Mouse (Mus musculus) myocyte (in vitro differentiated cells): ENCODE data around the gene Dcst1. TPM values are rescaled to one million over a fixed set of nuclear protein-coding genes. Genes with fewer than 3 reads are reported as not detected.

Experiments
- H3K27me3 ChIP-seq: one replicate; pipeline ENCODE4 v1.6.1; 2011; ENCODE audit not compliant: control insufficient read depth, insufficient read depth, insufficient read length
- H3K36me3 ChIP-seq: one replicate; pipeline ENCODE4 v1.6.1; 2011; ENCODE audit not compliant: control insufficient read depth, insufficient read depth
- H3K4me2 ChIP-seq: one replicate; pipeline ENCODE4 v1.6.1; 2011; ENCODE audit warnings: low read depth, control low read depth
- H3K4me3 ChIP-seq: one replicate; pipeline ENCODE4 v1.5.1; 2011; ENCODE audit warnings: mild to moderate bottlenecking, control low read depth, moderate library complexity
- H3K79me2 ChIP-seq: one replicate; pipeline ENCODE4 v1.6.1; 2011; ENCODE audit not compliant: control insufficient read depth, insufficient read depth
- H3ac ChIP-seq: one replicate; pipeline ENCODE4 v1.6.1; 2011; ENCODE audit not compliant: control insufficient read depth, insufficient read length
- CEBPB ChIP-seq: IDR thresholded peaks from 2 replicates; pipeline ENCODE4 v1.6.1; 2011; ENCODE audit warnings: mild to moderate bottlenecking, moderate library complexity; ENCODE audit not compliant: poor library complexity, insufficient read depth, severe bottlenecking
- E2F4 ChIP-seq: IDR thresholded peaks from one replicate; pipeline ENCODE4 v1.6.1; 2011; ENCODE audit warnings: mild to moderate bottlenecking, control low read depth, moderate library complexity; ENCODE audit not compliant: insufficient read depth
- MAX ChIP-seq: IDR thresholded peaks from one replicate; pipeline ENCODE4 v1.6.1; 2011; ENCODE audit warnings: low read depth, mild to moderate bottlenecking, control low read depth
- MYOD1 ChIP-seq, 3 experiments: IDR thresholded peaks; one replicate each; pipeline ENCODE4 v1.6.1; 2011; ENCODE audit warnings: control low read depth in 2 of 3, low read depth in 2 of 3, mild to moderate bottlenecking in 2 of 3, moderate library complexity in 1 of 3; ENCODE audit not compliant: insufficient read length in 2 of 3, control insufficient read depth in 1 of 3
- MYOG ChIP-seq, 3 experiments: IDR thresholded peaks; one replicate each; pipeline ENCODE4 v1.6.1; 2011; ENCODE audit warnings: control low read depth in 2 of 3, low read depth in 2 of 3, mild to moderate bottlenecking in 2 of 3; ENCODE audit not compliant: insufficient read length in 2 of 3, control insufficient read depth in 1 of 3, insufficient read depth in 1 of 3
- POLR2A ChIP-seq: IDR thresholded peaks from one replicate; pipeline ENCODE4 v1.6.1; 2011; ENCODE audit warnings: low read depth, mild to moderate bottlenecking, control low read depth, moderate library complexity; ENCODE audit not compliant: insufficient read length
- POLR2AphosphoS2 ChIP-seq: IDR thresholded peaks from one replicate; pipeline ENCODE4 v1.6.1; 2011; ENCODE audit warnings: low read depth, control low read depth; ENCODE audit not compliant: insufficient read length
- REST ChIP-seq: IDR thresholded peaks from one replicate; pipeline ENCODE4 v1.6.1; 2011; ENCODE audit warnings: mild to moderate bottlenecking, control low read depth, moderate library complexity; ENCODE audit not compliant: insufficient read depth, insufficient read length
- SRF ChIP-seq: IDR thresholded peaks from one replicate; pipeline ENCODE4 v1.6.1; 2011; ENCODE audit warnings: low read depth; ENCODE audit not compliant: control insufficient read depth, insufficient read length
- TCF12 ChIP-seq: IDR thresholded peaks from one replicate; pipeline ENCODE4 v1.6.1; 2011; ENCODE audit warnings: mild to moderate bottlenecking, control low read depth; ENCODE audit not compliant: poor library complexity, insufficient read depth, severe bottlenecking
- TCF3 ChIP-seq: IDR thresholded peaks from one replicate; pipeline ENCODE4 v1.6.1; 2011; ENCODE audit warnings: low read depth, control low read depth; ENCODE audit not compliant: insufficient read length
- USF1 ChIP-seq: IDR thresholded peaks from one replicate; pipeline ENCODE4 v1.6.1; 2011; ENCODE audit warnings: low read depth, mild to moderate bottlenecking, control low read depth, moderate library complexity
- polyA plus RNA-seq: library from polyadenylated mRNA; unstranded; fragments of >200 nt; fragmentation: generic; extraction: Trizol; gene quantifications from one replicate; pipeline ENCODE4 v1.2.1, GENCODE M21; 2012; ENCODE audit warnings: missing spikeins

Gene Dcst1
- polyA plus RNA-seq, 1 experiment = 0.41 TPM

GRCm38 (mm10) chr3:89388901-89389740, 24.1 kb upstream of the Dcst1 start:
- TF ChIP-seq MAX = no peak
- TF ChIP-seq CEBPB = no peak
- TF ChIP-seq TCF3 = no peak
- TF ChIP-seq TCF12 = no peak
- TF ChIP-seq E2F4 = no peak
- TF ChIP-seq USF1 = no peak
- no peak for TF ChIP-seq MYOD1 (IDR thresholded peaks at IDR 0.05; ENCODE audit: control insufficient read depth in 1 of 3, insufficient read length in 2 of 3, low read depth in 2 of 3)
- no peak for TF ChIP-seq POLR2AphosphoS2

DNA sequence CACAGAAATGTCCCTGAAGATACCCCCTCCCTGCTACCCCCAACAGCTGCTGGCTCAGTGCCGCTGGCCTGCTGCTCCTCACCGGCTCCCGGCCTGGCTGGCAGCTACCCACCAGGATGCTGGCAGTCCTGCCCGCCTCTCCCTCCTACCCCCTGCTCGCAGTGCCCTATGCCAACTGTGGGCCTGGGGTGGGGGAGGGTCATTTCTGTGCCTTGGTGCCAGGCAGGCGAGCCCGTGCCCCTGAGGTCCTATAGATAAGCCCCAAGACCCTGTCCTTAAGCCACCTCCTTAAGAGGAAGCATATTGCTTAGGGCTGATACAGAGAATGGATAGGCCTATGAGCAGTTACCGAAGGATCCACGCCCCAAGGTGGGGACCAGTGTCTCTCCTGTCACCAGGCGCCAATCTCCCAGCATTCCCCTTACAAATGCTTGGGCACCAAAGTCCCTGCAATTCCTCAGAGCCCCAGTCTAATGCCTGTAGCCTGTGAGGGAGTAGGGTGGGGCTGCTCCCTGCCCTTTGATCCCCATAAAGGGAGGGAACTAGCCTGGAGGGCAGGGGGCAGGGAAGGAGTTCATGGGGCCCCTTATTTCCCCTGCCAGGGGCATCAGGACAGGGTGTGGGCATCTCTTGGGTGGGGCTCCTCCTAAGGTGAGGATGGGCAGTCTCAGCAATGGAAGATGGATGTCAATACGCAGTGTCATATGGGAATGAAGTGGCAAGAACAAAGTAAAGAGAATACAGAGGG, 23.3 kb upstream of the Dcst1 start:
- peaks cover 10% of the 10 kb centered on the region for H3K36me3 ChIP-seq
- no peak overlapping the region for H3ac ChIP-seq
- H3K79me2 ChIP-seq = peaks cover 57% of the 10 kb centered on the region
- H3K27me3 ChIP-seq = no peaks in the 10 kb centered on the region
- no peak for TF ChIP-seq REST
- peak; percentile 15 for TF ChIP-seq POLR2A
- TF ChIP-seq MAX = no peak
- peak in 2 of 3 experiments; percentile 52 to 68 for TF ChIP-seq MYOG (IDR thresholded peaks at IDR 0.05; ENCODE audit: control insufficient read depth in 1 of 3, insufficient read depth in 1 of 3, insufficient read length in 2 of 3, low read depth in 2 of 3)
- TF ChIP-seq POLR2AphosphoS2 = no peak
- TF ChIP-seq USF1 = no peak
- TF ChIP-seq CEBPB = no peak
- TF ChIP-seq TCF12 = no peak
- peak in 1 of 3 experiments; percentile 35 for TF ChIP-seq MYOD1 (IDR thresholded peaks at IDR 0.05; ENCODE audit: control insufficient read depth in 1 of 3, insufficient read length in 2 of 3, low read depth in 2 of 3)
- TF ChIP-seq TCF3 = no peak
- no peak for TF ChIP-seq E2F4
- no peak for TF ChIP-seq SRF
- H3K4me3 ChIP-seq = no peak overlapping the region
- H3K4me2 ChIP-seq = no peak overlapping the region

More at GRCm38 (mm10) chr3:89388901-89389740, 24.1 kb upstream of the Dcst1 start:
- Histone ChIP-seq H3K36me3 (peaks cover 6% of the 10 kb centered on the region), H3K79me2 (peaks cover 52% of the 10 kb centered on the region), H3ac (no peak overlapping the region), H3K4me3 (no peak overlapping the region), H3K4me2 (no peak overlapping the region), H3K27me3 (no peaks in the 10 kb centered on the region)

GRCm38 (mm10) chr3:89387632-89388031, 22.6 kb upstream of the Dcst1 start:
- Histone ChIP-seq H3K4me2 (no peak overlapping the region), H3ac (no peak overlapping the region), H3K36me3 (peaks cover 10% of the 10 kb centered on the region), H3K27me3 (no peaks in the 10 kb centered on the region), H3K4me3 (no peak overlapping the region), H3K79me2 (peaks cover 60% of the 10 kb centered on the region)
- TF ChIP-seq SRF (no peak), E2F4 (no peak), POLR2A (no peak), MAX (no peak), USF1 (no peak), MYOD1 (IDR thresholded peaks at IDR 0.05; ENCODE audit: control insufficient read depth in 1 of 3, insufficient read length in 2 of 3, low read depth in 2 of 3) (no peak), TCF12 (no peak), CEBPB (no peak), POLR2AphosphoS2 (no peak), MYOG (IDR thresholded peaks at IDR 0.05; ENCODE audit: control insufficient read depth in 1 of 3, insufficient read depth in 1 of 3, insufficient read length in 2 of 3, low read depth in 2 of 3) (no peak), REST (no peak), TCF3 (no peak)

DNA sequence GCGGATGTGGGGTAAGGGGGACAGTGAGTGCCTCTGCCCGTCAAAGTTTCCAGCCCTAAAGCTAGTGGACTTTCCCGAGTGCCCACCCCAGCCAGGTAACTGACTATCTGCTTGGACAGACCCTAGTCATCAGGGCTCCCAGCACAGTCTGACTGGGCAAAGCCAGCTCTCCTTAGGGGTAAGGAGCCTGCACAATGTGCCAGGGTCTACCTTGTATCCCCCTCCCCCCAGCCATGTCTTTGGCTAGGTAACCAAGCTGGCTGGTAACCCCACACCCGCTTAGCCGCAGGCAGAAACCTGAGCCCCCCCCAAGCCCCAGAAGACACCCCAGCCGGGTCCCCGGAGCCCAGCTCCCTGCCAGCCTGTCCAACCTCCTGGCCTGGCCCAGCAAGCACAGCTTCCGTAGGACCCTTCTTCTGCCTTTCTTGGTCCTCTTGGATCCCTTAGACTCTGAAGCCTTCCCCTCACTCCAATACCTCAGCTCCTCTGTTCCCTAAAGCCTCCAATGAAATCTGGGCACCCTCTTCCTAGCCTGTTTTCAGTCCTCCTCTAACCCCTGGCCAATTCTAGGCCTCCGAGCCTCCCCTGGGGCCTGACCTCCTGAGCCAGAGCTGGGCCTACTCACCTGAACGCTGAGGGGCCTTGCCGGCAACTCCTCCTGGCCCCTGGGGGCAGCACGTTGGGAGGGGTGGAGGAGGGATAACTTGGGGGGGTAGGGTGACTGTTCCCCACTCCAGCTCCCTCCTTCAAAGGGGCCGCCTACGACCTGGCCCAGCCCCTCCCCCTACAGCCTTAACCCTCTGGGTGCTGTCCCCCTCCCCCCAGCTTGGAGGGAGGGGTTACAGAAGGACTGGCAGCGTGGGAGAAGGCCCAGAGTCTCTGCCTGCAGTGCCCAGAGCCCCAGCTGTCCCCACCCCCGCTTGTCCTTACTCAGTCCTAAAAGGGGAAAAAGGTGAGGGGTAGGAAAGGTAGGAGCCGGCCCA, 21.7 kb upstream of the Dcst1 start:
- no peak overlapping the region for H3ac ChIP-seq

More for the DNA sequence above, 21.7 kb upstream of the Dcst1 start:
- Histone ChIP-seq H3K79me2 (peaks cover 62% of the 10 kb centered on the region), H3K36me3 (peaks cover 10% of the 10 kb centered on the region), H3K4me3 (no peak overlapping the region), H3K4me2 (no peak overlapping the region), H3K27me3 (no peaks in the 10 kb centered on the region)
- TF ChIP-seq E2F4 (no peak), SRF (no peak), MYOG (IDR thresholded peaks at IDR 0.05; ENCODE audit: control insufficient read depth in 1 of 3, insufficient read depth in 1 of 3, insufficient read length in 2 of 3, low read depth in 2 of 3) (no peak), TCF3 (no peak), MAX (no peak), MYOD1 (IDR thresholded peaks at IDR 0.05; ENCODE audit: control insufficient read depth in 1 of 3, insufficient read length in 2 of 3, low read depth in 2 of 3) (no peak), POLR2A (no peak), REST (no peak), POLR2AphosphoS2 (no peak), CEBPB (no peak), TCF12 (no peak), USF1 (no peak)
